Mouse (Mus musculus) left cerebral cortex, adult 8-10 months (tissue): ENCODE results near the gene Clp1. TPM values are rescaled to one million over a fixed set of nuclear protein-coding genes. Genes with fewer than 3 reads are reported as not detected.
A peak's percentile ranks its signal among the peaks of the same experiment; 100 is the strongest.
"Not testable (repeated sequence)": the region's sequence is repeated elsewhere in the genome, so short reads cannot be mapped to it uniquely, and the experiment has no call there.

Experiments used
- DNase-seq, 2 experiments: peaks; one replicate each; pipeline ENCODE4 v3.0.0; 2022; ENCODE audit warnings: low spot score in 2 of 2
- total RNA-seq, 4 experiments: library from RNA; stranded (reverse); gene quantifications; 2 replicates each; pipeline ENCODE4 v1.2.4; 2022

The Clp1 gene
- total RNA-seq, 4 experiments from 2014 or later, result 9.1 to 11.1 (median 10.3) TPM

DNA sequence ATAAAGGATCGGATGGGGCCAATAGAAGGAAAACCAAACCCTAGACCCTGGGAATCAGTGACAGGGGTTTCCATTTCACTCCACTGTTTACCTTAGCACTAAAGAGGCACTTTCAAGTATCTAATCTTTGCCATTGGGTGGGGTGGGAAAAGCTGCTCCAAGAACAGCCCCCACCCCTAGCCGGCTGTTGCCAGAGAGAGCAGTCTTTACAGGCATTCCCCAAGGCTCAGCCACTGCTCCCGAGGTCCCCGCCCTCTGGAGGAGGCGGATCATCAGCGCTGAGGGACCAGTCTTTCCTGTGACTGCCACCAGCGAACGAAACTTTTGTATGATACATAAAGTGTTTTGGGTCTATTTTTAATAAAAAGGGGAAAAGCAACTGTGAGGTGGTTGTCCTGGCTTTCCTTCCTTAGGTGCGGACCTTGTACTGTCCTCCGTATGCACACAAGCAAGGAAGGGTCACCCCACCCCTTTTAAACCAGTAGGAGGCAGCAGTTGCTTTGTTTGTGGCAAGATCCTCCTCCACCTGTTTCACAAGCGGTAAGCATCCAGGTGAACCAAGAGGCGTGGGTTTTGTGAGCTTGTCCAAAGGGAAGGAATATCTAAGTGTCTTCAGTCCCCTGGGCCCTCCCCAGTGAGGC, 11.2 kb upstream of the Clp1 start:
- no peak for DNase-seq

DNA sequence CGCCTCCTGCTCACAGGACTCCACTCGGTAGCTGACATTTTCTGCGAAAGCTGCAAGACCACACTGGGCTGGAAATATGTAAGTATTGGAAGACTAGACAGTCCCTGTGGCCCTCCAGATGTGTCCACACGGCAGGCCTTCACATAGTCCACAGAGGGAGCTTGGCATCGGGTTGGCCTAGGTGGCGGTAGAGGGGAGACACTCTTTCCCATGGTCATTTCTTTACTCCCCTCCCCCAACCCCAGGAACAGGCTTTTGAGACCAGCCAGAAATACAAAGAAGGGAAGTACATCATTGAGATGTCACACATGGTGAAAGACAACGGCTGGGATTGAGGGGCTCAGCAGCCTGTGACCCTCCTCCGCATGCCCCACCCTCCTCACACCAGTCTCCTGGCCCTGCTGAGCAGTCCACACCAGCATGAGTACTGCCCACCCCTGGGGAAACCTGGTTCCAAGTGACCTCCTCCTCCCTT, 10.3 kb upstream of the Clp1 start:
- DNase-seq, result no peak

DNA sequence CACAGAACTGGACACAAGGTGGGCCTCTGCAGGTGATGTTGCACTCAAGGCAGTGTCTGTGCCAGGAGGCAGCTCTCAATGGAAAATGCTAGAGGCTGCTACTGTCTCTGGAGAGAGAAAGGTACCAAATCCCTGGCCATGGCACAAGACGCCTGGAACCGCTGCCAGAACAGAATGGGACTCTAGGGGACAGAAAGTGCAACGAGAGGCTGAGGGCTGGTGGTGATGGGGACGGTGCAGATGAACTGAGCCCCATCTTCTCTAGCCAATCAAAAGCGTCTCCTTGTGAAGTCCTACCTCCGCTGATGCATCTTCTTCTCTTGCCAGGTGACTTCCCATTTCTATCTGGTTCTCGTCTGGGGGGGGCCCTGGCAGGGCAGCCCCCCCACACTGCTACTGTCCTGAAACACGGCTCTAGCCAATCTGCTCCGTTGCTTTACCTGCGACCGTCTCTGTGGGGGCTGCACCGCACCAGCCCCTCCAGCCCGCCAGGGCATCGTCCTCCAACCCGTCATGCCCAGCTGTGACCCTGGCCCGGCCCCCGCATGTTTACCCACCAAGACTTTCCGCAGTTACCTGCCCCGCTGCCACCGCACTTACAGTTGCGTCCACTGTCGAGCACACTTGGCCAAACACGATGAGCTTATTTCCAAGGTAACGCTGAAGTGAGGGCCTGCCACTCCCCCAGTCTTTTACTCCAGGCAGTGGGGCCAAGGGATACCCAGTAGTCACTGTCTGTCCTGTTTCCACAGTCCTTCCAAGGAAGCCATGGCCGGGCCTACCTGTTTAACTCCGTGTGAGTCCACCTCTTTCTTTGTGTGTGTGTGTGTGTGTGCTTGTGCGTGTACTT, 9.4 kb upstream of the Clp1 start:
- DNase-seq, result no peak

DNA sequence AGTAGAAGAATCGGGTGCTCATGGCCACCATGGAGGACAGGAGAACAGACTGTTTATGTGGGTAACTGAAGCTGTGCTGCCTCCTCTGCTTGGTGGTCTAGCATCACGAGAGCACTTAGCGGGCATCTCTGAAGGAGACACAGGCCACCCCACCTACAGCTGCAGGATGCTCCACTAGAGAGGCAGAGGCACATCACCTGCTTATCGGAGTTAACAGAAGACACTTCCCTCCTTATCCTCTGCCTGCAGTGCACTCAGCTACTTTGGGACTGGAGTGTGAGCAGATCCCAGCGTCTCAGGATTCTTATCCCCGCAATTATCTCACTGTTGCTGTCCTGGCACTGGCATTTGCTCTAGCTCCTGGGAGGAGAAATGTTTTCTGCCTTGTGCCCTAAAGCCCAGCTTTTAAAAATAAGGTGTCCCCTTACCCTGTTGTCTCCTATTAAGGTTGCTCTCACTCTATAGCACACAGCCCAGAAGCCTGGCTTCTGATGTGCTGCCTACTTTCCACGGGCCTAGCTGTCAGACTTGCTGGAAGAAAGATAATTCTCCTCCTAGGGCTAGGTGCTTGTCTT, 8.3 kb upstream of the Clp1 start:
- no peak for DNase-seq

DNA sequence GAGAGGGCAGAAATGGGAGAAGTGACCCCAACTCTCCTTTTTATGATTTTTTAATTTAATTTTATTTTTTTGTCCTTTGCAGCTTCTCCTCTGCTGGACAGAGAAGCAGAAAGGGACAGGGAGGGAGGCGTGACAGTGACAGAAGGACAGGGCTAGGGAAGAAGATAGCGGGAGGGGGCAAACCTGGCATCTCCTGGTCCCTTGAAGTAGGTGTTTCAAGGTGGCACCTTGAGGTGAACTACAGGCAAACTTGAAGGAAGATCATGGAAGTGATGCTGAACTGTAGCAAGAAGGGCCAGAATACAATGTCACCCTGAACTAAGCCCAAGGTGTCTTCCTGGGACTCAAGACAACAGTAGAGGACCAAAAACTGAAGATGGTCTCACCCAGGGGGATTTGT, 7.8 kb upstream of the Clp1 start:
- no peak for DNase-seq

DNA sequence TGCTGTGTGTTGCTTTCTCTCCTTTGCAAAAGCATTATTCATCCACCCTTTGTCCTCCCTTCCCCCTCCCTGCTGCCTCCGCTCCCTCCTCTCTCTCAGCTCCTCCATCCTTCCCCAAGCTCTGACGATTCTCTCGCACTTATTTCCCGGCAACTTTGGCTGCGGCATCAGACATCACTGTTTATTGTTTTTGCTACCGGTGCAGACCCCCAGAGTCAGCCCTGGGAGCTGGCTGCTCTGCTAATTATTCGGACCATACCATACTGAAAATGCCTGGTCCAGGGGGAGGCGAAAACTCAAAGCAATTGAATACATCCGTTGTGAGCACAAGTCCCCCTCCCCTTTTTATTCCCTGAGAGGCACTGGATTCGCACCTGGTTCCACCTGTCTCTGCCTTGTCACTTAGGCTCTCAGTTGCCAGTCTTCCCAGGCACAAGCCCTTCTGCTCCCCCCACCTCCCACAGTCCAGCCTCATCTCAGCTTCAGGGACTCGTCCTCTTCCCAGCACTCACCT, 7.3 kb upstream of the Clp1 start:
- peak in 1 of 2 experiments; percentile 27 for DNase-seq

DNA sequence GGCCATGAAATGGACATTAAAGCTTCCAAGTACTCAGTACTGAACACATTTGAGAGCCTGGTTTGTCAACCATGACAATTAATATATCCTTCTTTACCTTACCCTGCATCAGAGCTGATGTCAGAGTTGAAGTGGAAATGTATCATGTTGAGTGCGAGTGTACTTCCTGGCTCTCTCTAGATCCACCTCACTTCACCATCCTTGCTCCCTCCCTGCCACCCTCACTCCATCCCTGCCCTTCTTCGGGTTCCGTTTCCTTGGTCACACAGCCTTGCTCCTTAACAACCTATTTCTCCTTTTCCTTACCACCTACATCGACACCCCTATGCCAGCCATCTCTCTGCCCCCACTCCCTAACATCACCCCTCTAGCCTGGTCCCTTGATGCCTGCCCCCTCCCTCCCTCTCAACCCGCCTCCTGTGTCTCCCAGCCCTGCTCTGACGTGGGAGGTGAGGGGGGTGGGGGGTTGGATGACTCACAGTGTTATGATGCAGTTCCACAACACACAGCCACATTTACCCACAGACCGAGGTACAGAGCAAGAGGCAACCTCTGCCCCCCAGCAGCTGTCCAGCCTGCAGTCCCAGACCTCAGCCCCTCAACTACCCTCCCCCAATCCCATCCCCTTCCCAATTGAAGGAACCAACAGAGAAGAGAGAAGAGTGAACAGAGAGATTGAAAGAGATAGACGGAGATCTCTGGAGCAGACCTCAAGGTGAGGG, 6.6 kb upstream of the Clp1 start, which contains the start of gene Ypel4:
TSS of gene Ypel4 (plus strand) at position 480 of the 722 bp plus-strand sequence.
- DNase-seq, result peak; percentile 63 to 78

DNA sequence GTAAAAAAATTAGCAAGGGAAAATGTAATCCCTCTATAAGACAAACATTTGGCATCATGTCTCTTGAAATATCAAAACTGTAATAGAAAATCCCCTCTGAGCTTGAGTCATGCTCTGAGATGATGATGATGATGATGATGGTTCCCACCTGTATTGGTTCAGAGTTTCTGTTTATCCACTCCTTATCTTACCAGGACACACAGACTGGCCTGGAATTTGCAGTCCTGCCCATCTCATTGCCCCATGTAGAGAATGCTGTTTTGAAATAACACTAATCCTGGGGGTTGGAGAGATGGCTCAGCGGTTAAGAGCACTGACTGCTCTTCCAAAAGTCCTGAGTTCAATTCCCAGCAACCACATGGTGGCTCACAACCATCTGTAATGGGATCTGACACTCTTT, 5.2 kb upstream of the Clp1 start:
- no peak for DNase-seq

DNA sequence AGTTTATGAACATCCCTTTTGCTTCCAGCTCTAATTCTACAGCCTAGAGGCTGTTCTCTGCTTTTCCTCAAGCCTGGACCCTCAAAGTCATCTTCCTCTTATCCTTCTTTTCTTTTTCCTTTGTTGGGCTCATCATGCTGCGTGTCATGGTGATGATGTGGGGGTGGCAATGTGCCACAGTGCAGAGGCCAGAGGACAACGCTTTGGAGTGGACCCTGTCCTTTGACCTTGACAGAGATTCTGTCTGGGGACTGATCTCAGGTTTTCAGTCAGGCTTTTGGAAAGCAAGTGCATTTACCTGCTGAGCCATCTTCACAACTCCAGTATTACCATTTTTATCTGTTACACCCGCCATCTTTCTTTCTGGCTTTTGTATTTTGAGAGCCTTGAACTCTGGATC, 4.1 kb upstream of the Clp1 start:
- DNase-seq, result no peak

DNA sequence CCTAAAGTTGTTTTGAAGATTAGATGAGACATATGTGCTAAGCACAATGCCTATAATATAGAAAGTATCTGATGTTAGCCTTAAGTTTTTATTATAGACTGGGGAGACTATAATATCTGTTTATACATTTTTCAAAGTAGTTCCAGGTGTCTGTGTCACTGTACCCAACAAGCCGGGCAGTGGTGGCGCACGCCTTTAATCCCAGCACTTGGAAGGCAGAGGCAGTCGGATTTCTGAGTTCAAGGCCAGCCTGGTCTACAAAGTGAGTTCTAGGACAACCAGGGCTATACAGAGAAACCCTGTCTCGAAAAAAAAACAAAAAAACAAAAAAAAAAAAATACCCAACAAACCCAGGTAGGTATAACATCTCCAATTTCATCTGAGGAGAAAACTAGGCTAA, 1.0 kb upstream of the Clp1 start:
- DNase-seq, result not testable (repeated sequence)

DNA sequence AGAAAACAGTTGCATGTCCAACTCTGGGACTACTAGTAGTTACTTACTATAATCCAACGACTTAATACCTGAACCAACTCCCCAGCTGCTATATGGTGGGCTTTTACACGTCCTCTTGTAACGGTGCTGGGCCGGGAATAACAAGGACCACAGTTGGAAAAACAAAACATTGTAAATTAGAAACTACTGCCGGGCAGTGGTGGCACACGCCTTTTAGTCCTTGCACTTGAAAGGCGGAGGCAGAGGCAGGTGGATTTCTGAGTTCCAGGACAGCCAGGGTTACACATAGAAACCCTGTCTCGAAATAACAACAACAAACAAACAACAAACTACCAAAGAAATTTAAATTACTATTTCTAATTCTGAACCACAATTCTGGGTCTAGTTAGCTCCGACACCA, 434 bp downstream of the Clp1 start:
- no peak for DNase-seq

DNA sequence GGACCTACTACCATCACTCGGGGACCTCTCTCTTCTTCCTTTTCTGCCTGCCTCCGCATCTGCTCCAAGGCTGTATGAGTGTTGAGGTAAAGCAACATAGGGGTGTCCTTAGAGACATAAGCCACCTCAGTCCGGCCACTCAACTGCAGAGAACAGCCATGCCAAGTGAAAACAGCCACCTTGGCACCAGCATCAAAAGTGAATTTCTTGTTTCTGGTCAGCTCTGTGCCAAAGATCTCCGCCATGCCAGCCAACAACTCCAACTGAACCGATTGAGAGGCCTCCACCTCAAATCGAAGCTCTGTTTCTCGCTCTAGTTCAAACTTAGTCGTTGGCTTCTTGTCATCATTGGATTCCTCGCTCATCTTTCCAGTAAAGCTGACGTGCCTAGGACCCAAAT, 1.4 kb downstream of the Clp1 start:
- no peak for DNase-seq

DNA sequence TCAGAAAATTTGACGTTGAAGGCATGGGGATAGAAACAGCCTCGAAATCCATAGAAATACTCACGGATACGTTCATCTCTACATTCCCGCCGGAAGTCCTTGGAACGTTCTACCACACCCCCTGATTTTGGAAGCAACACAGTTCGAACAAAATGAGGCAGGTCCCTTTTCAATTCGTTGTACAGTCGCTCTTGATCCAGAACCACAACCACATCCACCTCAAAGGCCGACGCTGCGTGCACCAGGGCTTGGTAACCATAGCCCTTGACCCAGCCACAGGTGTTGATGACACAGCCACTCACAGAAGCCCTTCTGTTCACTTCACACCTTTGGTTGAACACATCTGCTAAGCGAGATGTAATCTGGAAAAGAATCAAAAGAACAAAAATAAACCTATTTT, 3.3 kb downstream of the Clp1 start:
- no peak for DNase-seq

DNA sequence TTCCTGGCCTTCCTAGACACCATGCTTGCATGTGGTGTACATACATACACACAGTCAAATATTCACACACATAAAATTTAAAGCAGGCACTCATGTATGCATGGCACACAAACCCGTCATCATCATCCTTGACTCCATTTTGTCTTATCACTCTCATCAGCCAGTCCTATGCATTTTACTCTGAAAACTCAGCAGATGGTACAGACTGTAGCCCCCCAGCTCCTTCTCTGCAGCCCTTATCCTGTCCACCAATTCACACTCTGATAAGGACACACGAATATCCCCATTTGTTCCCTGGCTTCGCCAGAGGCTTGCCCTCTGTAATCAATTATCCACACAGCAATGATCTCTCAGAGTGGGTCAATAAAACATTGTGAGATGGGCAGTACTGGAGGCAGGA, 6.0 kb downstream of the Clp1 start:
- DNase-seq, result no peak

DNA sequence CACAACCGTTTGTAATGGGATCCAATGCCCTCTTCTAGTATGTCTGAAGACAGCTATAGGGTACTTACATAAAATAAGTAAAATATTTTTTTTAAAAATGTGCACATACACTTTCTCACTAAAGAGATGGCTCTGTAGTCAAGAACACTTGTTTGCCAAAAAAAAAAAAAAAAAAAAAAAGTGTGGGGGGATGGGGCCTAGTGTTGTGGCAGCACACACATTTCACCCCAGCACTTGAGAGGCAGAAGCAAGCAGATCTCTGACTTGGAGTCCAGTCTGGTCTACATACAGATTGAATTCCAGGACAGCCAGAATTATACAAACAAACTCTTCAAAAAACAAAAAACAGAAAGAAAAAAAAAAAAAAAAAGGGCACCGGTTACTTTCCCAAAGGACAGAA, 6.4 kb downstream of the Clp1 start:
- no peak for DNase-seq

DNA sequence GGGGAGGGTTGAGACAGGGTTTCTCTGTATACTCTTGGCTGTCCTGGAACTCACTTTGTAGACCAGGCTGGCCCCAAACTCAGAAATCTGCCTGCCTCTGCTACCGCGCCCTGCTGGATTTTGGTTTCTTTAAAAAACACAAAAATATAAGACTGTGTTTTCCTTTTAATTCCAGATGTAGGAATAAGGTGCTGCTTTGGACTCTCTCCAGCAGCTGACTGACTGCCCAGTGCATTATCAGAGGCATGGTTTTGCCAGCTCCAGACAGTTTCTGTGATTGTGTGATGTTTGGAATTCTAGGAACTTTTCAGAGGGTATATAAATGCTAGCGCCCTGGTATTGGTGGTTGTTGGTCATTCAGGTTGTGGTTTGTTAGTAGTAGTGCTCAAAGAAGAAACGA, 9.8 kb downstream of the Clp1 start:
- DNase-seq, result no peak

DNA sequence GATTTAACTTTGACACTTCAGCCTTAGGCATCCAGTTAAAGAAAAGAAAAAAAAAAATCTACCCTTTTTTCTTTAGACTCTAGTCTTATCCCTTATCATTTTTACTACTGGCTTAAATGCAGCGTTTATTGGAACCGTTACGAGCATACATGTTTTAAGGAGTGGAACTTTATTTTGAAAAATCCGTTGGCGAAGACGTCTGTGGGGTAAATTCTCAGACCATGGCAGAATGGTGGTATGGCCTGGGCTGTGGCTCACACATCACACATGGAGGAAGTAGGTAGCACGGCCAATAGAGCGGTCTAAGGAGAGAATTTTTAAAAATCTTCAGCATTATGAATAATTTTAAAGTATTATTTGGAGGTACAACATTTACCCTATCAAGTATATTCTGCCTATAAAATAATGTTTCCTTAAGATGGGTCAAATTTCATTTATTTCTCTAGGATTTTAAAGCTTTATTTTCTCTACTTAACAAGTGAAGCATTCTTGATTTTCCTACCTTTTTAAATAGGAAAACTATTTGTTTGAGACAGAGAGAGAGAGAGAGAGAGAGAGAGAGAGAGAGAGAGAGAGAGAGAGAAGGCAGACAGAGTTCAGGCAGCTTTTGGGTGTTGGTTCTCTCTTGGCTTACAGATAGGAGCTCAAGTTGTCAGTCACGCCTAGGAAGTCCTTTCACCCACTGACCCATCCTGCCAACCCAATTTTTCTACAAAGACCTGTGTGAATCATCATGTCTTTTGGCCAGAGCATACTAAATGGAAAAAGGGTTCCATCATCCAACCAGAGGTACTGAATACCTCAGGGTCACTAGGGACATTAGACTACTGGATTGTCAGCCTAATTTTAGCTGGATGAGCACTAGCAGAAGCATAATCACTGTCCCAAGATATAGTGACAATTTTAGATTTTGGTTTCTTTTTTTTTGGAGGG, 10.5 kb downstream of the Clp1 start:
- no peak for DNase-seq

DNA sequence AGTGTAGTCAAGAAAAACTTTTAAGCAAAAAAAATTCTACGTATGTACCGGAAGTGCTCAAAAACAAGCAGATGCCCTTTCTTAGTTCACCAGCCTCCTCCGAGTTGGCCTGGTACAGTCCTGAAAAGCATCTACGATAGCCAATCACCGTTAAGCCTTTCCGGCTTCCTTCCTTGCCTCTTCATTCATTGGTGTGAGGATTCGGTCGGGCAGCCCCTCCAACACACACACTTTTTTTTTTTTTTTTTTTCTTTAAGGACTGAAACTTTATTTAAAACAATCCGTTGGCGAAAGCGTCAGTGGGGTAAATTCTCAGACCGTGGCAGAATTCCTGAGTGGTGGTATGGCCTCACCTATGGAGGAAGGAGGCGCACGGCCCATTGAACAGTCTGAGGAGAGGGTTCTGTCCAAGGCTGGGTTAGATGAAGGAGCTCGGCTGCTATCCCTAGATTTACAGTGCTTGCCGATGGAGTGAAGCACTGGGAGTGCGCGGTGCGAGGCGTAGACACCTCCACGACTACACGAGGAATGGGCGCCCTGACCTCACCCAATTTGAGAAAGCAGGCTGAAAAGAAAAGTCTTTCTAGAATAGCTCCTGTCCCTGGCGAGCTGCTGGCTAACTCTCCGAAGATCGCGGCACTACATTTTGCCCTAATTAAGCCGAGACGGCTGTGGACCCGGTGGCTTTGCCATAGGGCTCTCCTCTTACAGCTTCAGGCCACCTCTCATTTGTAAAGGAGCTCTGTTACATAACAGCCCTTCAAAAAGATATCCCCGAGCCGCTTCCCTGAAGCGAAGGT, 11.4 kb downstream of the Clp1 start:
- peak; percentile 76 to 95 for DNase-seq

DNA sequence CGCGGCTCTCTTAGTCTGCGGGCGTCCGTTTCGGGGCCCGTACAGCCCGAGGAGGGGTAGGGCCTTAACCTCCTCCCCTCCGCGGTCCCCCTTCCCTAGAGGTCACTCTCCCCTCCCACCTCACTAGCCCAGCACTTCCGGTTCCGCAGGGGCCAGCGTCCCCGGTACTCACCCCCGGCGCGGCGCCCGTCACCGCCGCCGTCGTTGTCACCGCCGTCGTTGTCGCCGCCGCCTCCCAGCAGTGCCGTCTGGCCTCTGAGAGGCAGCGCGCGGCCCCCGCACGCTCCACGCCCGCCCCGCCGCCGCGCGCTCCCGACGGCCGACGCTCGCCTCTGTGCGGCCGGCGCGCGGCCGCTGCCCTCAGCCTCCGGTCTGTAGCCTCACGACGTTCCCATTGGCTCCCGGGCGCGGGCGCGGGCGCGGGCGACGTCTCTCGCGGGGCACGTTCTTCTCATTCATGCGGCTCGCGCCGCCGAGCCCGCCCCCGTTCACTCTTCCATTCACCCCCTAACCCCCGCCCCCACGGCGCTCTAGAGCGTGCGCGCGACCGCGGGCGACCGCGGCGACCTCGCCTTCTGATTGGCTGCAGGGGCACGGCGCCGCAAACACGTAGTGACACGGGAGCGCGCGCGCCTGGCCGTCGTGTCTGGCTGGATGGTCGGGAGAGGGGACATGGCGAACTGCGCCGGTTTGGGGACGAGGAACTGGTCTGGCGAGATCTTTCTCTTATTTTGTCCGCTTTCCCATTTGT, 12.2 kb downstream of the Clp1 start, which contains the start of gene Zdhhc5:
TSS of gene Zdhhc5 (minus strand) at position 370 of the 751 bp plus-strand sequence.
- DNase-seq, result peak; percentile 96 to 98
